Comparison of ENCODE assay signal across 8 mouse cellular contexts in genomic region chr11:85310407-85310712, GRCm38 (mm10). TPM values are rescaled to one million over a fixed set of nuclear protein-coding genes. Genes with fewer than 3 reads are reported as not detected.
A peak's percentile ranks its signal among the peaks of the same experiment; 100 is the strongest.
DNase-seq lines count a peak whose midpoint lies in the region; ATAC-seq and TF ChIP-seq lines count a peak whose summit lies in the region.

No protein-coding gene starts in this region.

- peak overlapping the region; percentile 87 for H3K4me2 ChIP-seq in heart, embryonic 14.5 days (ENCODE audit: low read length)
- H3K4me2 ChIP-seq in forebrain, embryonic 16.5 days (ENCODE audit: low read length), result peak overlapping the region; percentile 93

- peaks cover 3 to 14% of the 10 kb centered on the region in 2 experiments for H3K4me1 ChIP-seq in heart, embryonic 14.5 days (ENCODE audit: control insufficient read depth in 2 of 2, insufficient read depth in 2 of 2, low read length in 2 of 2)
- peaks cover 35% of the 10 kb centered on the region for H3K4me1 ChIP-seq in G1E (ENCODE audit: insufficient read depth, low read depth, low read length)
- H3K4me1 ChIP-seq in forebrain, embryonic 16.5 days (replicated peaks; ENCODE audit: control insufficient read depth, insufficient read depth, low read length), result peaks cover 18% of the 10 kb centered on the region

- peak overlapping the region; percentile 70 to 81 for H3K4me3 ChIP-seq in heart, embryonic 14.5 days (ENCODE audit: control insufficient read depth in 1 of 2, insufficient read depth in 1 of 2, low read depth in 1 of 2, low read length in 2 of 2)
- H3K4me3 ChIP-seq in G1E (ENCODE audit: low read depth, low read length) (peak overlapping the region; percentile 91), macrophage (ENCODE audit: inconsistent target) (peak overlapping the region; percentile 53)
- H3K4me3 ChIP-seq in forebrain, embryonic 16.5 days (replicated peaks; ENCODE audit: low read length), result peak overlapping the region; percentile 97

- ATAC-seq in heart, embryonic 14.5 days (ENCODE audit: insufficient number of reproducible peaks, insufficient read depth, low FRiP score, low read depth), result no peak
- no peak for ATAC-seq in G1E (ENCODE audit: extremely low read depth, insufficient number of reproducible peaks, low FRiP score, poor library complexity, severe bottlenecking)
- no peak for ATAC-seq in forebrain, embryonic 16.5 days

- no peaks in the 10 kb centered on the region for H3K9me3 ChIP-seq in heart, embryonic 14.5 days (ENCODE audit: control insufficient read depth, low read length)
- no peaks in the 10 kb centered on the region for H3K9me3 ChIP-seq in G1E (replicated peaks)
- no peaks in the 10 kb centered on the region for H3K9me3 ChIP-seq in forebrain, embryonic 16.5 days (ENCODE audit: control insufficient read depth, low read length)

- H3K27ac ChIP-seq in heart, embryonic 14.5 days (replicated peaks in 1 of 2; ENCODE audit: control insufficient read depth in 1 of 2, insufficient read depth in 1 of 2, low read depth in 2 of 2, low read length in 2 of 2), result peak overlapping the region; percentile 95 to 97
- no peak overlapping the region for H3K27ac ChIP-seq in forebrain, embryonic 16.5 days (ENCODE audit: low read length)
- H3K27ac ChIP-seq in macrophage, result peak overlapping the region; percentile 78

- H3K9ac ChIP-seq in heart, embryonic 14.5 days (ENCODE audit: low read length), result peak overlapping the region; percentile 85
- H3K9ac ChIP-seq in forebrain, embryonic 16.5 days (replicated peaks; ENCODE audit: low read depth, low read length), result peak overlapping the region; percentile 65

- no peak for DNase-seq in heart, adult 8-10 months (ENCODE audit: low spot score)
- DNase-seq in G1E (ENCODE audit: low spot score), result no peak
- DNase-seq in spleen, postnatal 14 days (ENCODE audit: low spot score in 2 of 2), result no peak
- DNase-seq in layer of hippocampus, postnatal 14 days (ENCODE audit: low spot score in 2 of 2), result no peak
- no peak for DNase-seq in left cerebral cortex, postnatal 10 days (ENCODE audit: extremely low spot score in 1 of 2, low spot score in 2 of 2)

- 3% methylated on average over 15 of the region's 15 CpGs for WGBS in heart, embryonic 14.5 days
- 1% methylated on average over 15 of the region's 15 CpGs for WGBS in forebrain, embryonic 16.5 days
- 2% methylated on average over 15 of the region's 15 CpGs for WGBS in macrophage (ENCODE audit: missing documents)

- intact Hi-C loops in left cerebral cortex, postnatal 10 days (cut with DNase I), result loop anchor here (5.0 kb wide), 1 partner anchor 42 kb away; the partner anchor contains the start of gene Bcas3

- no peaks in the 10 kb centered on the region for H3K27me3 ChIP-seq in heart, embryonic 14.5 days (ENCODE audit: control insufficient read depth, insufficient read depth, low read length)
- no peaks in the 10 kb centered on the region for H3K27me3 ChIP-seq in G1E (ENCODE audit: insufficient read depth, low read length)
- no peaks in the 10 kb centered on the region for H3K27me3 ChIP-seq in forebrain, embryonic 16.5 days (replicated peaks; ENCODE audit: control insufficient read depth, insufficient read depth, low read length)

- H3K79me2 ChIP-seq in macrophage (ENCODE audit: inconsistent target), result peaks cover 37% of the 10 kb centered on the region

- no peak for TF ChIP-seq CTCF in G1E (IDR thresholded peaks at IDR 0.05; ENCODE audit: low read depth, low read length)

- H3K36me3 ChIP-seq in heart, embryonic 14.5 days (ENCODE audit: control insufficient read depth, insufficient read depth, low read length), result peaks cover 8% of the 10 kb centered on the region
- peaks cover 18% of the 10 kb centered on the region for H3K36me3 ChIP-seq in G1E (replicated peaks)
- peaks cover 2% of the 10 kb centered on the region; the same call in 1 of the 2 replicates for H3K36me3 ChIP-seq in forebrain, embryonic 16.5 days (ENCODE audit: control insufficient read depth, insufficient read depth)
- no peaks in the 10 kb centered on the region for H3K36me3 ChIP-seq in macrophage (ENCODE audit: inconsistent target)

RNA-seq across cellular contexts. Expression of gene Ppm1d, which starts 0.7 kb away (rescaled TPM):
- polyA plus RNA-seq in heart, embryonic 14.5 days (2014; fragmentation: Nextera tagmentation; extraction: Ambion mirVana), result 16.1 and 16.3 TPM in 2 replicates
- total RNA-seq in heart, adult 8-10 months (2022), result 1 to 10 TPM; 6.8 to 8.9 (median 8.0) TPM
- 38.6 and 44.8 TPM in 2 replicates for total RNA-seq in G1E (2014; fragmentation: Nextera tagmentation)
- 13.4 and 15.7 TPM in 2 replicates for total RNA-seq in G1E (2017)
- 9.5 and 9.9 TPM in 2 replicates for polyA plus RNA-seq in G1E (2012)
- 21.4 and 23.4 TPM in 2 replicates for polyA plus RNA-seq in forebrain, embryonic 16.5 days (2015; fragmentation: Nextera tagmentation; extraction: Ambion mirVana)
- 10 to 100 TPM in 7 of 26 experiments, 1 to 10 TPM in 19; 3.8 to 16.5 (median 8.3) TPM for total RNA-seq in macrophage (2018; cell fraction: chromatin; rRNA removed)
- total RNA-seq in macrophage (2018; cell fraction: cytosol; rRNA removed), result 10 to 100 TPM in 4 of 26 experiments, 1 to 10 TPM in 22; 5.0 to 11.0 (median 7.8) TPM
- total RNA-seq in macrophage (2018; cell fraction: nucleus; rRNA removed), result 10 to 100 TPM in 8 of 26 experiments, 1 to 10 TPM in 18; 5.4 to 13.4 (median 8.3) TPM
- polyA plus RNA-seq in macrophage (2018), result 5.7 to 10.9 TPM (median 7.2 TPM) in 3 replicates
- total RNA-seq in layer of hippocampus, postnatal 14 days (2021), result 10 to 100 TPM; 15.3 to 15.4 TPM
- 10 to 100 TPM; 19.2 to 20.4 TPM for total RNA-seq in left cerebral cortex, postnatal 10 days (2021)

RNA-seq across cellular contexts. Expression of gene Bcas3, which starts 42.6 kb away (rescaled TPM):
- 18.0 and 22.5 TPM in 2 replicates for polyA plus RNA-seq in heart, embryonic 14.5 days (2014; fragmentation: Nextera tagmentation; extraction: Ambion mirVana)
- 10 to 100 TPM; 35.3 to 44.4 (median 42.9) TPM for total RNA-seq in heart, adult 8-10 months (2022)
- total RNA-seq in G1E (2014; fragmentation: Nextera tagmentation) (33.2 and 41.3 TPM in 2 replicates), G1E (2017) (19.0 and 20.1 TPM in 2 replicates)
- polyA plus RNA-seq in G1E (2012) (61.0 and 74.3 TPM in 2 replicates), macrophage (2018) (11.9 to 28.7 TPM (median 26.9 TPM) in 3 replicates)
- polyA plus RNA-seq in forebrain, embryonic 16.5 days (2015; fragmentation: Nextera tagmentation; extraction: Ambion mirVana), result 30.0 and 31.9 TPM in 2 replicates
- 100 to 1,000 TPM in 11 of 26 experiments, 10 to 100 TPM in 15; 63.0 to 170 (median 95.4) TPM for total RNA-seq in macrophage (2018; cell fraction: chromatin; rRNA removed)
- total RNA-seq in macrophage (2018; cell fraction: cytosol; rRNA removed), result 10 to 100 TPM; 17.4 to 34.4 (median 25.3) TPM
- 100 to 1,000 TPM in 1 of 26 experiments, 10 to 100 TPM in 25; 23.7 to 121 (median 43.4) TPM for total RNA-seq in macrophage (2018; cell fraction: nucleus; rRNA removed)
- 10 to 100 TPM; 53.6 to 56.1 TPM for total RNA-seq in layer of hippocampus, postnatal 14 days (2021)
- 10 to 100 TPM; 49.2 to 61.1 TPM for total RNA-seq in left cerebral cortex, postnatal 10 days (2021)
